Mouse (Mus musculus) limb, embryonic 14.5 days (tissue): ENCODE measurements at regions not wholly inside any gene's neighbourhood (a gene's known extent, or its start where the extent isn't known, plus 50 kb on each side); places are given as distances from the start of the nearest gene placed in this dataset.

ENCODE experiments used
- ATAC-seq: fragments of 200-750 bp; cut with Nextera tagmentation; 2 replicates; pipeline ENCODE4 v1.8.0; 2017; ENCODE audit warnings: low read depth, moderate number of reproducible peaks, moderate TSS enrichment; ENCODE audit not compliant: low FRiP score
- DNase-seq: peaks from one replicate; pipeline ENCODE4 v3.0.0-alpha.2; 2015; ENCODE audit warnings: low spot score
- H3K27ac ChIP-seq: fragments of 300-500 bp; sonication (generic); replicated peaks from 2 replicates; pipeline ENCODE4 v1.5.1; 2014; ENCODE audit warnings: low read depth, mild to moderate bottlenecking, low read length, moderate library complexity, mixed read lengths
- H3K27me3 ChIP-seq: fragments of 300-500 bp; sonication (generic); 2 replicates; pipeline ENCODE4 v1.6.1; 2014; ENCODE audit warnings: low read length, mixed read lengths; ENCODE audit not compliant: control insufficient read depth, insufficient read depth
- H3K36me3 ChIP-seq: fragments of 300-500 bp; sonication (generic); 2 replicates; pipeline ENCODE4 v1.6.1; 2014; ENCODE audit warnings: mild to moderate bottlenecking, low read length, moderate library complexity, mixed read lengths; ENCODE audit not compliant: control insufficient read depth, insufficient read depth
- H3K4me1 ChIP-seq: fragments of 300-500 bp; sonication (generic); 2 replicates; pipeline ENCODE4 v1.6.1; 2014; ENCODE audit warnings: antibody characterized with exemption, low read length, mixed read lengths; ENCODE audit not compliant: control insufficient read depth, insufficient read depth
- H3K4me2 ChIP-seq: fragments of 300-500 bp; sonication (generic); replicated peaks from 2 replicates; pipeline ENCODE4 v1.6.1; 2014; ENCODE audit warnings: low read depth, mild to moderate bottlenecking, low read length, moderate library complexity; ENCODE audit not compliant: severe bottlenecking
- H3K4me3 ChIP-seq: fragments of 300-500 bp; sonication (generic); replicated peaks from 2 replicates; pipeline ENCODE4 v1.5.1; 2014; ENCODE audit warnings: low read length
- H3K9ac ChIP-seq: fragments of 300-500 bp; sonication (generic); 2 replicates; pipeline ENCODE4 v1.6.1; 2014; ENCODE audit warnings: mild to moderate bottlenecking, low read depth, low read length, moderate library complexity; ENCODE audit not compliant: severe bottlenecking
- H3K9me3 ChIP-seq: fragments of 300-500 bp; sonication (generic); 2 replicates; pipeline ENCODE4 v1.6.1; 2016; ENCODE audit warnings: low read length; ENCODE audit not compliant: control insufficient read depth
- POLR2A ChIP-seq: fragments of 200-500 bp; IDR thresholded peaks from 2 replicates; pipeline ENCODE4 v1.8.0; 2012; ENCODE audit warnings: inconsistent platforms, mild to moderate bottlenecking, moderate library complexity, borderline replicate concordance; ENCODE audit not compliant: insufficient read depth, insufficient read length; ENCODE audit errors: extremely low read depth
- WGBS: fragments of 180-500 bp; shearing (Covaris S2); extraction: QIAGEN DNeasy Blood & Tissue Kit; methylation state at CpG from one replicate; pipeline ENCODE4 v1.1.7; 2014; 5-methylcytosine and 5-hydroxymethylcytosine counted together

DNA sequence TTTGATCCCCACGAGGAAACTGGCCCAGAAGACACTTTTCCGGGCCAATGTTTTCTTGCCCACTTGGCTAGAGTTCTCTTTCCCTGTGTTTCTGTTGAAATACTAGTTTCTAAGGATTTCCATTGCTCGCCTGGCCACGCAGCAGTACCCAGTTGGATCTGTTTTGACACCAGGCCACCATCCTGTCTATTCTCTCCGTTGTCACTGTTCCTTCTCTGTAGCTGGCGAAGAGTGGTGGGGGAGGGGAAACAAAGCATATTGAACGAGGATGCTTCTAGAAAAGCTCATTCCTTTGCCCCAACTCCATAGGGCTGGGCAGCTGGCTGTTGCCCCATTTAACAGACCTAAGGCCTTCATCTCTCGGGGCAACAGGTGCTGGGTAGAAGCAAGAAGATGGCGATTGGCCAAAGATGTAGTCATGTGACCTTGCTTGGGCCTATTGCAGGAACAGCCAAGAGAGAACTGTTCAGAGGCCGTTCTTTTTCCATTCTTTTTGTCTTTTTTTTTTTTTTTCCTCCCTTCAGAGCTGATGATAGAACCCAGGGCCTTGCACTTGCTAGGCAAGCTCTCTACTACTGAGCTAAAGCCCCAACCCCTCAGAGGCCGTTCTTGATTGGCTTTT is 60.5 kb upstream of the Cux1 start:
- H3K9ac ChIP-seq = no peak overlapping the region

DNA sequence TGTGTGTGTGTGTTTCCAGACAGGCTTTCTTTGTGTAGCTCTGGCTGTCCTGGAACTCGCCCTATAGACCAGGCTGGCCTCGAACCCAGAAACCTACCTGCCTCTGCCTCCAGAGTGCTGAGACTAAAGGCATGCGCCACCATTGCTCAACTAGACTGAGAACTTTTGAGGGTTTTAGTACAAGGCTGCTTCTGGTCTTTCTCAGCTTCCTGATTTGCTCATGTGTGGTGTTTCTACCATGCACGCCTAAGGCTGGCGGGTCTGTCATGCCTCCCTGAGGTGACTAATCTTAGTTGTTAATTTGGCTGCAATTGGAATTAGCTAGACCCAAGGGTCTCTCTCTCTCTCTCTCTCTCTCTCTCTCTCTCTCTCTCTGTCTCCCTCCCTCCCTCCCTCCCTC is 61.2 kb upstream of the Cux1 start:
- Histone ChIP-seq H3K4me2 (no peak overlapping the region), H3K27ac (no peak overlapping the region), H3K27me3 (0 out of 2 replicates have a peak, but pooled peaks cover 5% of the 10 kb centered on the region), H3K4me3 (no peak overlapping the region), H3K9ac (no peak overlapping the region), H3K9me3 (no peaks in the 10 kb centered on the region), H3K36me3 (no peaks in the 10 kb centered on the region), H3K4me1 (no peaks in the 10 kb centered on the region)
- no peak for TF ChIP-seq POLR2A
- ATAC-seq (no peak), DNase-seq (no peak)
- 91% methylated on average over 5 of the region's 5 CpGs for WGBS

More for the DNA sequence above, 60.5 kb upstream of the Cux1 start:
- Histone ChIP-seq H3K27me3 (0 out of 2 replicates have a peak, but pooled peaks cover 5% of the 10 kb centered on the region), H3K4me2 (no peak overlapping the region), H3K27ac (no peak overlapping the region), H3K36me3 (no peaks in the 10 kb centered on the region), H3K9me3 (no peaks in the 10 kb centered on the region), H3K4me1 (peaks cover 2% of the 10 kb centered on the region; the same call in 1 of the 2 replicates), H3K4me3 (no peak overlapping the region)
- 76% methylated on average over 11 of the region's 11 CpGs for WGBS
- ATAC-seq (no peak), DNase-seq (peak; percentile 28)
- no peak for TF ChIP-seq POLR2A

DNA sequence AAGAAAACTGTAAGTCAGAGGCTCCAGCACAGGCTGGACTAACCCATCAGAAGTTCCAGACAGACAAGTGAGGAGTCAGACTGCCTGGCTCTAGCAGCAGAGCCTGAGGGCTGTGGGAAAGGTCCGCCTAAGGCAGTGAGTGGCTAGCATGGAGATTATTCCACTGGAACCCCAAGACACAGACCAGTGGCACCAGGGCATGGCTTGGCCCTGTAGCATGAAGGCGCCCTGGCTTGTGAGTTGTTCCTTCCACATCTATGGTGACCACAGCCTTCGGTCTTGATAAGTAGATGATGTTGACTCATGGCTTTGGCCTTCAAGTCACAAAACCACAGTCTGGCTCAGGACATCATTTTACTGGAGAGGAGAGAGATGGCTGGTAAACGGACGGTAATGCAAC is 60.7 kb upstream of the Myl10 start:
- no peak overlapping the region for H3K4me3 ChIP-seq
- no peak overlapping the region for H3K9ac ChIP-seq
- ATAC-seq (no peak), DNase-seq (no peak)
- no peaks in the 10 kb centered on the region for H3K4me1 ChIP-seq
- no peaks in the 10 kb centered on the region for H3K36me3 ChIP-seq
- no peaks in the 10 kb centered on the region for H3K9me3 ChIP-seq
- WGBS = 83% methylated on average over 5 of the region's 5 CpGs
- no peaks in the 10 kb centered on the region for H3K27me3 ChIP-seq
- no peak overlapping the region for H3K27ac ChIP-seq
- no peak overlapping the region for H3K4me2 ChIP-seq
- no peak for TF ChIP-seq POLR2A

DNA sequence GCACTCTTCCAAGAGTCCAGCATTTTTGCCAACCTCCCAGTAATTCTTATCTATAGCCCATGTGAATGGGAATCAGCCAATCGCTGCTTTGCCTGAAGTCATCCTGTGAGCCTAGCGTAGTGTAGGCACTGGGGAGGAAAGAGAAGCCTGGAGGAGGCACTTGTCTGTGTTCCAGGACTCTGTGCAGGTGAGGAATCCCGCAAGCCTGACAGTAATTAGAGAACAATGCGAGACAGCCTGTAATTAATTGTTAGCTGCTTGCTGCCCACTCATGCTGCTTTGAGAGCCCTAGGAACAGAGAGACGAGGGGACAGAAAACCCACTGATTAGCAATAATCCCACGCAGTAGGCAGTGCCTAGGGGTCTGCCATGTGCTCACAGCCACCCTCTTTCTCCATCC is 59.0 kb upstream of the Myl10 start:
- Histone ChIP-seq H3K27me3 (no peaks in the 10 kb centered on the region), H3K9me3 (no peaks in the 10 kb centered on the region), H3K4me1 (no peaks in the 10 kb centered on the region), H3K4me3 (no peak overlapping the region), H3K4me2 (no peak overlapping the region), H3K36me3 (no peaks in the 10 kb centered on the region), H3K9ac (no peak overlapping the region), H3K27ac (no peak overlapping the region)
- no peak for ATAC-seq
- WGBS = 59% methylated on average over 6 of the region's 6 CpGs
- TF ChIP-seq POLR2A = no peak
- no peak for DNase-seq

DNA sequence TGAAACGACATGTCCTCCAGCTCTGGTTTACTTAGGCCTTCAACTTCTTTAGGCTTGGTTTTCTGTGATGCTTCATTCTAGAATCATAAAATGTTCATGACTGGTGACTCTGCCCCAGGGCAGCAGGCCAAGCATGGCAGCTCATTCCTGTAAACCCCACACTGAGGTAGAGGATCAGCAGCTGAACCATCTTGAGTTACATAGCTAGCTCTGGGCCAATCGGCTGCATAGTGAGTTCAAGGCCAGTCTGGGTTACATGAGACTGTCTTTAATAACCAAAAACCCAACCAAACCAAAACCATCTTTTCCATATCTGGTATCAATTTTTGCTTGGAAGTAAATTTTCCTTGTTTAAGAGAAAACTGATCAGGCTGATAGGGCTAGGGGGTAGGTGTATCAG is 57.8 kb upstream of the Myl10 start:
- Histone ChIP-seq H3K9ac (no peak overlapping the region), H3K9me3 (no peaks in the 10 kb centered on the region), H3K36me3 (no peaks in the 10 kb centered on the region), H3K4me3 (no peak overlapping the region), H3K4me2 (no peak overlapping the region), H3K27me3 (no peaks in the 10 kb centered on the region), H3K27ac (no peak overlapping the region), H3K4me1 (no peaks in the 10 kb centered on the region)
- WGBS = 65% methylated on average over 2 of the region's 2 CpGs
- TF ChIP-seq POLR2A = no peak
- DNase-seq = no peak
- ATAC-seq = no peak
